Mouse (Mus musculus): Measurements from ENCODE around the gene Ranbp6. TPM values are rescaled to one million over a fixed set of nuclear protein-coding genes. Genes with fewer than 3 reads are reported as not detected.

The Ranbp6 gene
- polyA plus RNA-seq, 1 experiment, result 0.60 TPM

DNA sequence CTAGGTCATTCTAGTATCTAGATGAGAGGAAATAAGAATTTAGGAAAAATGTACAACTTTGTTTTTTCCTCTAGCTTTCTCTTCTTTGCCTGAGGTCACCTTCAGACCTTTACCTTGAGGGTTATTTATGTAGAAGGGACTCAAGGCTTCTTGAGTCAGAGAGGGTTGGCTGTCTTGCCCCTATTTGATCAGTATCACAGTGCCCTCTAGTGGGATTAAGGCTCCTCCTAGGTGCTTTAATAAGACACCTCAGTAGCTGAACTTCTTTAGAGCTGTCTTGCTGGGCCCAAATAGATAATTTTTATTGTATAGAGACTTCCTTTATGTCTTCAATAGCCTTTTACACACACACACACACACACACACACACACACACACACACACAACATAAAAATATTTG is 8.2 kb upstream of the Ranbp6 start:
- Histone ChIP-seq H3K4me3 (replicated peaks) (no peak overlapping the region), H3K9me3 (no peaks in the 10 kb centered on the region), H3K36me3 (replicated peaks; ENCODE audit: low read length) (no peaks in the 10 kb centered on the region), H3K27me3 (replicated peaks) (peaks cover 2% of the 10 kb centered on the region), H3K4me1 (peaks cover 29% of the 10 kb centered on the region)
- TF ChIP-seq FLI1 (IDR thresholded peaks at IDR 0.05; ENCODE audit: low read length), result no peak
- TF ChIP-seq GATA1 (IDR thresholded peaks at IDR 0.05; ENCODE audit: borderline replicate concordance, low read length), result no peak

DNA sequence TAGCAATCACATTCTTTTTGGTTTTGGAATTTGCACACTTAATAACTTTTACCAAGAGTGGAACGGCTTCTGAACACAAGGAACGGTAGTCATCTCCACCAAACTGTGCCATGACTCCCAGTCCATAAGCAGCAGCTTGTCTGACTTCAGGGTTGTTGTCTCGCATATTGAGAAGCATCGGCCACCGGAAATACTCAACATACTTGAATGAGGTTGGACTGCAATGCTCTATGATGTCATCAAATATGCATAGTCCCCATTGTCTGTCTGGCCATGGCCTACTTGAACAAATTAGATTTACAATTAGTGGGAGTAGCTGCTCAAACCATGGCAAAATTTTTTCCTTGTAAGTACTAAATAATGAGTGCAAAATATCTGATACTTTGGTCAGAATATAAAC is 2.8 kb downstream of the Ranbp6 start:
- H3K9me3 ChIP-seq, result no peaks in the 10 kb centered on the region
- peak overlapping the region; percentile 21 for H3K4me3 ChIP-seq (replicated peaks)
- H3K4me1 ChIP-seq, result peaks cover 40% of the 10 kb centered on the region
- no peaks in the 10 kb centered on the region for H3K27me3 ChIP-seq (replicated peaks)
- peaks cover 29% of the 10 kb centered on the region for H3K36me3 ChIP-seq (replicated peaks; ENCODE audit: low read length)
- TF ChIP-seq GATA1 (IDR thresholded peaks at IDR 0.05; ENCODE audit: borderline replicate concordance, low read length), result no peak
- no peak for TF ChIP-seq FLI1 (IDR thresholded peaks at IDR 0.05; ENCODE audit: low read length)

DNA sequence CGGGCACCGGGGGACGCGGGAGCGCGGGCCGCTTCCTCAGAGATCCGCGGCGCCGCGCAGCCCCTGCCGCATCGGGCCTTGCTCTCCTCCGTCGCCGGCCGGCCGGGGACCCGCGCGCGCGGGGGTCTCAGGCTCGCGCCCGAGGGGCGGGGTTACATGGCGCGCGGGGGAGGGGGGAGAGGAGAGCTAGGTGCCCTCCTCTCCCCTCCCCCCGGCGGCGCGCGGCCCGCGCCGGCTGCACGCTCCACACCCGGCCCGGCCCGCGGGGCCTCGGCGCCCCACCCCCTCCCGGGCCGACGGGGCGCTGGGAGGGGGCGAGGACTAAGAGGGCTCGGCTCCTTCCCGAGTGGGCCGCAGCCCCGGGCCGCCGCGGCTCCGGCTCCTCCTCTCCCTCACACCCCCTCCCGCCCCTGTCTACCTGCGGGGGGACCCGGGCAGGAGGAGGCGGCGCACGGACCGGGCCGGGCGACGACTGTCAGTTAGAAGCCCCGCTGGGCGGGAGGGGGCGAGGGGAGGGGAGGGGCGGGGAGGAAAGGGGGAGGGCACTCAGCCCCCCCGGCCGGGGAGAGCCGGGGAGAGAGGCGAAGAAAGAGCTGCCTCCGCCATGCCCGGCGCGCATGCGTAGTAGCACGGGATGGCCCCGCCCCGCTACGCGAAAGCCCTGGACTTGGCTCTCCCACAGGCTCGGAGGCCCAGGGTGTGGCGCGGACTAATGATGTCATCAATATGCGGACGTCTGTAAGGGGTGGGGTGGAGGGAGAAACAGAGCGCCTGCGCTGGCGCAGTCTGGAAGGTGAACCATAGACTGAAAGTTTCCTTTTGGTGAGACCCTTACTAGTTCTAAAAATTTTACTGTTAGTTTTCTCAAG is 6.6 kb downstream of the Ranbp6 start, which contains the start of gene 9930021J03Rik:
TSS of gene 9930021J03Rik (minus strand) at position 73 of the 869 bp plus-strand sequence.
- no peaks in the 10 kb centered on the region for H3K9me3 ChIP-seq
- no peaks in the 10 kb centered on the region for H3K27me3 ChIP-seq (replicated peaks)
- H3K4me3 ChIP-seq (replicated peaks), result peak within 1 kb of the TSS; percentile 93
- TF ChIP-seq FLI1 (IDR thresholded peaks at IDR 0.05; ENCODE audit: low read length), result no peak
- no peak for TF ChIP-seq GATA1 (IDR thresholded peaks at IDR 0.05; ENCODE audit: borderline replicate concordance, low read length)
- H3K4me1 ChIP-seq, result peaks cover 40% of the 10 kb centered on the region
- H3K36me3 ChIP-seq (replicated peaks; ENCODE audit: low read length), result peaks cover 26% of the 10 kb centered on the region

DNA sequence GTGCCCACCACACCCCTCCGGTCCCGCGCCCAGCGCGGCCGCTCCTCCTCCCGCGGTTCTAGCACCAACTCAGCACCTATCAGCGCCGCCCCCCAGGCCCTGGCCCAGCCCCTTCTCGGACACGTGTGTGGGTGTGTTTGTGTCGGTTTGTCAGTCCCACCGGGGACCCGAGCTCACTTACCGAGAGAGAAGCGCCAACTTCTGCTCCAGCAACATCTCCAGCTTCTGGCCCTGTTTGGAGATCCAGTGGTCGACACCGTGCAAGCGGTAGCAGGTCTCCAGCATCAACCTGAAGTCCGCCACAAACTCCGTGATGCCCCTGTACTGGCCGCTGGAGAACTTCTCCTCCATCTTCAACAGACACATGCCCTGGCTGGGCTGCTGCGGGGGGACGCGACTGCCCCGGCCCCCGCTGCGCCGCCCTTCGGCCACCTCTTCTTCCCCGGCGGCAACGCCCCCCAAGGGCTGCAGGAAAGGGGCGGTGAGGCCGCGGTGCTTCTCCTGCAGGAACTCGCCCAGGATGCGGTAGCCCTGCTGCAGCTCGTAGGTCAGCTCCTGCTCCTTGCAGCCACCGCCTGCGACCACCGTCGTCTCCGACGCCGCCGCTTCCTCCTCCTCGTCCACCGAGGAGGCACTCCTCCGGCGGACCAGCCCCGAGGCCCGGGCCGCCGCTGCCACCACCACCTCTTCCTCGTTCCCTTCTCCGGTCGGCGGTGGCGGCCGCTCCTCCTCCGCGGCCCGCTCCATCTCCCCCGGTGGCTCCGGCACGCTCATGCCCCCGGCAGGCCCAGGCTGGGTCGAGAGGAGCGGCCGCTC is 7.5 kb downstream of the Ranbp6 start:
- TF ChIP-seq GATA1 (IDR thresholded peaks at IDR 0.05; ENCODE audit: borderline replicate concordance, low read length) (no peak), FLI1 (IDR thresholded peaks at IDR 0.05; ENCODE audit: low read length) (no peak)
- Histone ChIP-seq H3K27me3 (replicated peaks) (no peaks in the 10 kb centered on the region), H3K4me3 (replicated peaks) (peak overlapping the region; percentile 93), H3K4me1 (peaks cover 38% of the 10 kb centered on the region), H3K36me3 (replicated peaks; ENCODE audit: low read length) (peaks cover 18% of the 10 kb centered on the region), H3K9me3 (no peaks in the 10 kb centered on the region)

DNA sequence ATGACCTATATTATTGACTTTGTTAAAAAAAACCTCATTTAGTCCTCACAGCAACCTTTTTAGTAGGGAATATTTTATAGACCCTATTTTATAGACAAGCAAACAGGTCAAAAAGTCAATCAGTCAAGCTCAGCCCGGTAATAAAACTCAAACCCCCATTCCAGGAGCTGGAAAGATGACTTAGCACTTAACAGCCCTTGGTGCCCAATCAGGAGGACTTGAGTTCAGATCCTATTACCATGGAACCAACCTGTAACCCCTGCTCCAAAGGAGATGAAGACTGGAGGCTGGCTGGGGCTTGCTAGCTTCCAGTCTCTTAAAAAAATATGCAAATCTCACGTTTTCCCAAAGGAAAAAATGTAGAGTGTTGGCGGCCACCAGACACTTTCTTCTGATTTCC is 8.8 kb downstream of the Ranbp6 start:
- Histone ChIP-seq H3K9me3 (no peaks in the 10 kb centered on the region), H3K27me3 (replicated peaks) (no peaks in the 10 kb centered on the region), H3K4me3 (replicated peaks) (peak overlapping the region; percentile 62), H3K4me1 (peaks cover 26% of the 10 kb centered on the region), H3K36me3 (replicated peaks; ENCODE audit: low read length) (peaks cover 4% of the 10 kb centered on the region)
- no peak for TF ChIP-seq GATA1 (IDR thresholded peaks at IDR 0.05; ENCODE audit: borderline replicate concordance, low read length)
- TF ChIP-seq FLI1 (IDR thresholded peaks at IDR 0.05; ENCODE audit: low read length), result no peak

DNA sequence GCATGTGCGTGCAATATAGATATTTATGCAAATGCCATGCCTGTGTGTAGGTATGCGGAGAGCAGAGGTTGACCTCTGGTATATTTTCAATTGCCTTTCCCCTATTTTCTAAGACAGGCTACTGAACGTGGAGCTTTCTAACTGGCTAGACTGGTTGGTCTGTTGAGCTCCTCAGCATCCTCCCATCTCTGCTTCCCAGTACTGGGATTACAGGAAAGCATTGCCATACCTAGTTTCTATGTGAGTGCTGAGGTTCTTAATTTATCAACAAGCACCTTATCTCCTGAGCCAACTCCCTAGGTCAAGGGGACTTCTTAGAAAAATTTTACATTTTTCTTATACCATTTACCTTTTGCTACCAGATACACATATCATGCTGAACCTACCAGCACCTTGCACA is 15.4 kb downstream of the Ranbp6 start:
- H3K4me3 ChIP-seq (replicated peaks), result no peak overlapping the region
- no peaks in the 10 kb centered on the region for H3K27me3 ChIP-seq (replicated peaks)
- TF ChIP-seq GATA1 (IDR thresholded peaks at IDR 0.05; ENCODE audit: borderline replicate concordance, low read length) (no peak), FLI1 (IDR thresholded peaks at IDR 0.05; ENCODE audit: low read length) (no peak)

DNA sequence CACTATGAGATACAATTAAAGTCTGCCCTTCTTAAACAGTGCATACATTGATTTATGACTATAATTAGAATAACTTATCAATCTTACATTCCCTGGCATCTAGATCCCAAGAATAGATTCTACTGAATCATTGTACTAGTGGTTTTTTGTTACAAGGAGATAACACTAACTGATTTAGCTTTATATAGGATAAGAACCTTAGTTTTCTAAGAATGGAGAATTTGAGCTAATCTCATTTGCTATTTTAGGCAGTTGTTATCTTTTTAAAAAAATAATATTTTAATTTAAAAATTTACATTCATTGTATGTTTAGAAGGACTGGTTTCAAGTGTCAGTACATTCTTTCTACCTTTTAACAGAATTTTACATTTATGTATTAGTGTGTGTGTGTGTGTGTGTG is 24.8 kb downstream of the Ranbp6 start:
- Histone ChIP-seq H3K9me3 (no peaks in the 10 kb centered on the region), H3K4me3 (replicated peaks) (no peak overlapping the region)
- TF ChIP-seq GATA1 (IDR thresholded peaks at IDR 0.05; ENCODE audit: borderline replicate concordance, low read length) (no peak), FLI1 (IDR thresholded peaks at IDR 0.05; ENCODE audit: low read length) (no peak)

More for the DNA sequence above, 15.4 kb downstream of the Ranbp6 start:
- H3K36me3 ChIP-seq (replicated peaks; ENCODE audit: low read length), result peaks cover 2% of the 10 kb centered on the region
- H3K9me3 ChIP-seq, result no peaks in the 10 kb centered on the region
- peaks cover 15% of the 10 kb centered on the region; the same call in 1 of the 2 replicates for H3K4me1 ChIP-seq

DNA sequence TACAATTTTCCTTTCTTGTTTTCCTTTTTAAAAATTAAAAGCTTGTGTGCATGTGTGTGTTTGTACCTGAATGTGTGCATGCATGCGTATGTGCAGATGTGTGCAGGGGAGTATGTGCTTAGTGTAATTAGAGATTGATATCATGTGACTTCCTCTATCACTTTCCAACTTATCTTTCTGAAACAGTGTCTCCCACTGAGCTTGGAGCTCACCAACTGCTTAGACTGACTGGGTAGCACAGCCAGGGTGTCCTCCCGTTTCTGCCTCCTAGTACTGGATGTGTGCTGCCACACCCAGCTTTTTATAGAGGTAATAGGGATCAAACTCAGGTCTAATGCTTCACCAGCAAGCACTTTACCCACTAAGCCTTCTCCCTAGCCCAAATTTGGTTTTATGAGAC is 29.9 kb downstream of the Ranbp6 start:
- Histone ChIP-seq H3K36me3 (replicated peaks; ENCODE audit: low read length) (peaks cover 27% of the 10 kb centered on the region), H3K27me3 (replicated peaks) (no peaks in the 10 kb centered on the region), H3K4me1 (0 out of 2 replicates have a peak, but pooled peaks cover 3% of the 10 kb centered on the region), H3K9me3 (no peaks in the 10 kb centered on the region), H3K4me3 (replicated peaks) (no peak overlapping the region)
- TF ChIP-seq FLI1 (IDR thresholded peaks at IDR 0.05; ENCODE audit: low read length) (no peak), GATA1 (IDR thresholded peaks at IDR 0.05; ENCODE audit: borderline replicate concordance, low read length) (no peak)

More for the DNA sequence above, 24.8 kb downstream of the Ranbp6 start:
- Histone ChIP-seq H3K27me3 (replicated peaks) (no peaks in the 10 kb centered on the region), H3K4me1 (peaks cover 6% of the 10 kb centered on the region; the same call in 1 of the 2 replicates), H3K36me3 (replicated peaks; ENCODE audit: low read length) (peaks cover 26% of the 10 kb centered on the region)

Other genes starting within 250 kb of the Ranbp6 start
- gene Ermp1, start 164.6 kb downstream of the Ranbp6 start, polyA plus RNA-seq (2012; ENCODE audit: insufficient read depth, low replicate concordance), result 0.92 and 1.5 TPM in 2 replicates
- not detected in 2 replicates for gene Mlana, start 115.2 kb downstream of the Ranbp6 start, polyA plus RNA-seq (2012; ENCODE audit: insufficient read depth, low replicate concordance)
- gene 9930021J03Rik, start 7.0 kb downstream of the Ranbp6 start, polyA plus RNA-seq (2012; ENCODE audit: insufficient read depth, low replicate concordance), result 0.62 and 0.70 TPM in 2 replicates
- gene Il33, start 112.1 kb upstream of the Ranbp6 start, polyA plus RNA-seq (2012; ENCODE audit: insufficient read depth, low replicate concordance), result not detected in 2 replicates
- gene Trpd52l3, start 190.8 kb upstream of the Ranbp6 start, polyA plus RNA-seq (2012; ENCODE audit: insufficient read depth, low replicate concordance), result not detected in 2 replicates
- 2.0 and 2.6 TPM in 2 replicates for gene Uhrf2, start 217.5 kb upstream of the Ranbp6 start, polyA plus RNA-seq (2012; ENCODE audit: insufficient read depth, low replicate concordance)